Mouse (Mus musculus): Measurements from ENCODE around the gene Scn4a. TPM values are rescaled to one million over a fixed set of nuclear protein-coding genes. Genes with fewer than 3 reads are reported as not detected.
"Not testable (repeated sequence)": the region's sequence is repeated elsewhere in the genome, so short reads cannot be mapped to it uniquely, and the experiment has no call there.

Scn4a gene
- total RNA-seq, 2 experiments from 2014 or later: 439 to 468 TPM

DNA sequence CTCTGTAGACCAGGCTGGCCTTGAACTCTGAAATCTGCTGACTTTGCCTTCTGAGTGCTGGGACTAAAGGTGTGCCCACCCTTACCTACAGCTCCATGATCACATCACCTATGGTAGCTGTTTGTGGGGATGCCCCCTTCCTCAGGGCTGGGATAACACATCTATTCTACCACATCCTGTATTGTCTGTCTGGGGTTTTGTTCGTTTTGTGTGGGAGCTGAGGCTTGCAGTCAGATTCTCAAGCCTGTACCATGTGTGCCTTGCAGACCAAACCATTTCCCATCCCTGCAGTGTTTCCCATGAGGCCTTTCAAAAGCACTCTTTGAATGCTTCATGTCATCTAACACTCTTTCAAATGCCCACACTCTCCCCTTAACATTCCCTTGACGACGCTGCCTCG lies 1.1 kb downstream of the Scn4a start:
- DNase-seq: no peak
- Histone ChIP-seq H3K27ac (peak overlapping the region; percentile 91), H3K4me3 (no peak overlapping the region; the same call in 1 of the 2 replicates)
- intact Hi-C loops (cut with DNase I): no loop called here
- no peak for TF ChIP-seq CTCF (IDR thresholded peaks at IDR 0.05)

DNA sequence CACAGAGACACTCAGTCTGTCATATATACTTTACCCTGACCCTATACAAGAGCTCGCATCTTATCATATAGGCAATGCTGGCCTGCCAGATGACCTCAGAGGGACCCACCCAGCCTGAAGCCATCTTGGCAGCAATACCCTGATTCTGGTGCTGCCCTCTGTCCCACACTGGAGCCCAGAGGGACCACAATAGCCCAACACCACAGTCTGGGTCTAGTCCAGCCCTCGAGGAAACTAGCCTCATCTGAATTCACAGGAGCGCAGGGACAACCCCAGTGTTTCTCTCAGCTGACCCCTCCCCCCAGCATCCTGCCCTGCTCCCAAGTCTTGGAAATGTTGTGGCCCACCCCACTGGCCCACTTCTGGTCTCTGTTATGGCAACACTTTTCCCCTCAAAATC lies 1.8 kb downstream of the Scn4a start:
- intact Hi-C loops (cut with DNase I): no loop called here
- peak overlapping the region; percentile 91 for H3K27ac ChIP-seq
- no peak for TF ChIP-seq CTCF (IDR thresholded peaks at IDR 0.05)
- DNase-seq: peak; percentile 62
- peak overlapping the region; percentile 44 for H3K4me3 ChIP-seq

DNA sequence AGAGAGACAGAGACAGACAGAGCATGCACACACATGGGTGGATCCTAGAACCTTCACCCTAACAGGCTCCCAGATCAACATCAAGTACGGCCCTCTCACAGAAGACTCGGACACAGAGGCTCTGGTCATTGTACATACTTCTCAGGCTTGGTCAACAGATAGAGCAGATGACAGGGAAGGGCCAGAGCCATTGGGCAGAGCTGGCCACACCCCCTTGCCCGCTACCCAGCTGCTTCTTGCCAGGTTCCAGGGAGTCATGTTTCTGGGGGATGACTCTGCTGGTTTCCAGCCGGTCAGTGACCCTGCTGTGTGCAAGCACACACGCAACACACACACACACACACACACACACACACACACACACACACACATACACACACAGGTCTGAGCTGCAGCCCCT lies 2.2 kb downstream of the Scn4a start:
- Histone ChIP-seq H3K4me3 (peak overlapping the region; percentile 57), H3K27ac (peak overlapping the region; percentile 91)
- no peak for TF ChIP-seq CTCF (IDR thresholded peaks at IDR 0.05)
- intact Hi-C loops (cut with DNase I): no loop called here
- peak; percentile 89 for DNase-seq

- TF ChIP-seq CTCF (IDR thresholded peaks at IDR 0.05): no peak
- intact Hi-C loops (cut with DNase I): no loop called here
- H3K4me3 ChIP-seq: no peak overlapping the region
- no peak for DNase-seq
- H3K27ac ChIP-seq: peak overlapping the region; percentile 91
These were observed 3.3 kb downstream of the Scn4a start for GRCm38 (mm10) chr11:106349772-106350171.

- no peak for TF ChIP-seq CTCF (IDR thresholded peaks at IDR 0.05)
- Histone ChIP-seq H3K27ac (peak overlapping the region; percentile 56; the same call in 1 of the 2 replicates), H3K4me3 (no peak overlapping the region)
- intact Hi-C loops (cut with DNase I): no loop called here
- no peak for DNase-seq
These were observed 8.2 kb downstream of the Scn4a start for GRCm38 (mm10) chr11:106344910-106345309.

GRCm38 (mm10) chr11:106340990-106341520 lies 12.0 kb downstream of the Scn4a start:
- DNase-seq: peak; percentile 88
- Histone ChIP-seq H3K4me3 (peak overlapping the region; percentile 45), H3K27ac (peak overlapping the region; percentile 93)
- intact Hi-C loops (cut with DNase I): no loop called here
- TF ChIP-seq CTCF (IDR thresholded peaks at IDR 0.05): no peak

GRCm38 (mm10) chr11:106339323-106339722 lies 13.8 kb downstream of the Scn4a start:
- DNase-seq; intact Hi-C loops (cut with DNase I): not testable (repeated sequence)
- H3K4me3 ChIP-seq: peak overlapping the region; percentile 29

GRCm38 (mm10) chr11:106338870-106339269 lies 14.2 kb downstream of the Scn4a start:
- no peak for TF ChIP-seq CTCF (IDR thresholded peaks at IDR 0.05)
- peak overlapping the region; percentile 93 for H3K27ac ChIP-seq
- intact Hi-C loops (cut with DNase I): no loop called here
- DNase-seq: no peak
- peak overlapping the region; percentile 29 for H3K4me3 ChIP-seq

More at GRCm38 (mm10) chr11:106339323-106339722, 13.8 kb downstream of the Scn4a start:
- H3K27ac ChIP-seq: peak overlapping the region; percentile 93

DNA sequence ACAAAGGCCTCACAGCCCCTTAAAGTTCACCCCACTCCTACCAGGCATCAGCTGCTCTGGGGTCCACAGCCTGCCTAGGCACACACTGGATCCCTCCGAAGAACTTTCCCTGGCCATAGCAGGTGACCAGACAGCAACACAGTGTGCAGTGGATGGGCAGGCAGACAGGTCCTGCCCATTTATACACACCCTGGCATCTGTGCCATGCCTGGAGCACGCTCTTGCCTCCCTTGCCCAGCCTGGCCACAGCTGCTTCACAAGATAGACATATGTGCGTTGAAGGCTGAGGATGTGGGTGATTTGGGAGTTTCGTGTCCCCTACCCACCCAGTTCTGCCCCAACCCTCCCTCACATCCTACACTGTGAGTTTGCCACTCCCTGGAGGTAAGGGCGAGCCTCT lies 15.1 kb downstream of the Scn4a start:
- H3K27ac ChIP-seq: peak overlapping the region; percentile 93
- no peak for TF ChIP-seq CTCF (IDR thresholded peaks at IDR 0.05)
- intact Hi-C loops (cut with DNase I): no loop called here
- DNase-seq: peak; percentile 71
- no peak overlapping the region; the same call in 1 of the 2 replicates for H3K4me3 ChIP-seq

DNA sequence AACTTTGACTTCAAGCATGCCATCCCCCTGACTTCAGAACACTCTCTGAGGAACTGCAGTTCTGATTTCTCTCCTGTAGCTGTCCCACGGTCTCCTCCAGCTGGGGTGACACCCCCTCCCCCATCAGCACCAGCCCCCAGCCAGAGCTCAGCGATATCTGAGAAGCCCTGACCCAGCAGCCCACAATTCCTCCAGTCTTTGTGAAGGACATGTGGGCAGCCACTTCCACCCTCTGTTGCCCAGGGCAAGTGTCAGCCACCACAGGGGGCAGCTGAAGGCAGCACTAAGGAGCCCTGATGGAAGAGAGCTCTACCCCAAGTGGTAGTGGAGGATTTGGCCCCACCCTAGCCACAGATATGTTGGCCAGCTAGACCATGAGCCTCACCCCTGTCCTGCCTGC lies 19.0 kb downstream of the Scn4a start:
- peak overlapping the region; percentile 93 for H3K27ac ChIP-seq
- intact Hi-C loops (cut with DNase I): no loop called here
- DNase-seq: peak; percentile 87
- H3K4me3 ChIP-seq: peak overlapping the region; percentile 52
- TF ChIP-seq CTCF (IDR thresholded peaks at IDR 0.05): peak; percentile 33

DNA sequence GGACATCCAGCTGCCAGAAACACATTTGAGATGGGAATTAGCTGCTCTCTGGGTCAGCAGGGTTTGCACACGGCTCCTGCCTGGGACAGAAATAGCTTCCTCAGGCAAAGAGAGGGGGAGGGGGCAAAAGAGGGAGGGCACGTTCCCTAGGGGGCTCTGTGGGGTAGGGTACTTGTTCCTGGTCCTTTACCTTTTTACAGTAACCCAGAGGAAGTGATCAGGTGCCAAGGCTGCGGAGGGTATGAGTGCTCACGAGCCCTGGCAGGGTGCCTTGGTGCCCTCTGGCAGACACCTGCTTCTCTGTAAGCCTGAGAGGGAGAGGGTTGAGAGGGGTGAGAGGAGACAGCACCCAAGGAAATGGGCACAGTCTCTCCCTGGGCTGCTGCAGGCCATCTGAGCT lies 20.6 kb downstream of the Scn4a start:
- intact Hi-C loops (cut with DNase I): no loop called here
- DNase-seq: peak; percentile 77
- H3K27ac ChIP-seq: peak overlapping the region; percentile 93
- peak overlapping the region; percentile 49 for H3K4me3 ChIP-seq
- TF ChIP-seq CTCF (IDR thresholded peaks at IDR 0.05): no peak

GRCm38 (mm10) chr11:106329682-106330081 lies 23.4 kb downstream of the Scn4a start:
- TF ChIP-seq CTCF (IDR thresholded peaks at IDR 0.05): peak; percentile 54
- no peak for DNase-seq
- intact Hi-C loops (cut with DNase I): no loop called here
- H3K4me3 ChIP-seq: peak overlapping the region; percentile 41
- peak overlapping the region; percentile 93 for H3K27ac ChIP-seq

- peak overlapping the region; percentile 93 for H3K27ac ChIP-seq
- intact Hi-C loops (cut with DNase I): no loop called here
- DNase-seq: no peak
- no peak for TF ChIP-seq CTCF (IDR thresholded peaks at IDR 0.05)
- H3K4me3 ChIP-seq: peak overlapping the region; percentile 41
These were observed 24.0 kb downstream of the Scn4a start for GRCm38 (mm10) chr11:106329128-106329527.

DNA sequence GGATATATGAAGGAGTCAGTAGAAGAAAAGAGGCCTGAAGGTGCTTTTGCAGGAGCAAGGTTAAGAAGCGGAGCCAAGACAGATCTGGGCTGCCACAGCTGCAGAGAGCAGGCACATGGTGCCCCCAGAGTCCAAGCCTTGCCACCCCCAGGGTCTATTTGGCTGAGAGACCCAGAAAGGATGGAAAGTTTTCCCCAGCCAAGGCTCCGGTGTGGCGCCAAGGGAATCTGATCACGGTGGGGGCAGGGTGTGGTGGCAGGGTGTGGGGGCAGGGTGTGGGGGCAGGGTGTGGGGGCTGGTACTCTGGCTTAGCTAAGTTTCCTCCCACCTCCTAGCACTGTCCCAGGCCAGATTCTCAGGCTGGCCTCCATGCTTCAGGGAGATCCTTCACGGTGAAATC lies 24.6 kb downstream of the Scn4a start:
- peak overlapping the region; percentile 41 for H3K4me3 ChIP-seq
- no peak for TF ChIP-seq CTCF (IDR thresholded peaks at IDR 0.05)
- H3K27ac ChIP-seq: peak overlapping the region; percentile 93
- DNase-seq: peak; percentile 84
- intact Hi-C loops (cut with DNase I): loop anchor here (1.0 kb wide), 1 partner anchor 38 kb away; no protein-coding TSS in a partner anchor

Data from gastrocnemius, adult 2 months (tissue).